Mouse (Mus musculus): ENCODE measurements around the gene Vamp2.

The Vamp2 gene

GRCm38 (mm10) chr11:69088103-69088855 lies at the start of gene Vamp2:
Vamp2 (plus strand) TSS chr11:69088490.
- DNase-seq (ENCODE audit: low spot score), result peak; percentile 94

DNA sequence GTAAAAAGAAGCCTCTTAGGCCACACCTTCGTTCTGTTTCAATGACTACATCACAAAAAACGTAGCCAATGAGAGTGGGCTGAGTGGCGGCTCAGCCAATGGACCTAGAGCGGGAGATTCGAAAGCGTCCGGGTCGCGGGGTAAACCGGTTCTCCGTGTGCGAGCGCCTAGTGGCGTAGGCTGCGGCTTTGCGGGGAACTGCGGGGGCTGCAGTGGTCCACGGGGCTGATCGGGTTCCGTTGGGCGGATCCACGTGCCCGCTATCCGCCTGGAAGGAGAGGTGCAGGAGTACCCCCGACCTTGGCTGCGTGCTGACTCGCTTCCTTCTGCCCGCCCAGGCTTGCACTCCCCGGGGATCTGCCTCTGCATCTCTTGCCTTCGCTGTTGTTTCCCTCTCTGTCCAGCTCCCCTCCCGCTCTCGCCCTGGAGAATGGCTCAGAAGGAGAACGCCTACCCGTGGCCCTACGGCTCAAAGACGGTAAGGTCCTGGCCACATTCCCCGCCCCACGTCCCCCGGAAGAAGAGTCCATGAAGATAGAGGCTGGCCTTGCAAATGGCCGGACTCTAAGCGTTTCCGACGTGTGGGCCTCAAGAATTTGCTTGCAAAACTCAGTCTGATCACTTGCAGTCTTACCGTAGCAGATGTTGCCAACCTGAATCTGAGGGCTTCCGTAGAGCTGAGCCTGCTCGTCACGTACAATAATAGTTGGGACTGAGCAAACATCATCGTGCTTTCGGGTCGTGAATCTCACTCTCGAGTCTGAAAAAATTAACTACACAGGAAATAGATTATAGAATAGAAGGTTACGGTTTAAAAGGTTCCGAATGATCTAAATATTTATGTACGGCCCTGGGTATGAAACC lies 42.5 kb upstream of the Vamp2 start, which contains the start of gene Aurkb:
Gene Aurkb, plus strand, starts transcription at position 117 of the 864 bp plus-strand sequence.
- DNase-seq (ENCODE audit: low spot score), result peak; percentile 97

- DNase-seq (ENCODE audit: low spot score), result no peak
Observed at GRCm38 (mm10) chr11:69046395-69046774, 41.9 kb upstream of the Vamp2 start.

DNA sequence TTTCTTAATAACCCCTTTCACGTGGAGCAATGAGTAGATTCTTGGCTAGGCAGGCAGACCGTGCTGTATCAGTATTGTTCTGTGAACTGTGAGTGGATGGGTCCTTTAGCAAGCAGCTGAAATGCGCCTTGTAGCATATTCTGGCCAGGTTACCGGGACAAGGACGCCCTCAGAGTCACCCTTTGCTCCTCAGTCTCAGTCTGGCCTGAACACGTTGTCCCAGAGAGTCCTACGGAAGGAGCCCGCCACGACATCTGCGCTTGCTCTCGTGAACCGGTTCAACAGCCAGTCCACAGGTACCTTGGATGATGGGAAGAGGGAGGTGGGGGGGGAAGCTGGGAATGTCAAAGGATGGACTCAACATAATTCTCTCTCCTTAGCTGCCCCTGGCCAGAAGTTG lies 40.7 kb upstream of the Vamp2 start:
- no peak for DNase-seq (ENCODE audit: low spot score)

- no peak for DNase-seq (ENCODE audit: low spot score)
Observed at GRCm38 (mm10) chr11:69048151-69048550, 40.1 kb upstream of the Vamp2 start.

DNA sequence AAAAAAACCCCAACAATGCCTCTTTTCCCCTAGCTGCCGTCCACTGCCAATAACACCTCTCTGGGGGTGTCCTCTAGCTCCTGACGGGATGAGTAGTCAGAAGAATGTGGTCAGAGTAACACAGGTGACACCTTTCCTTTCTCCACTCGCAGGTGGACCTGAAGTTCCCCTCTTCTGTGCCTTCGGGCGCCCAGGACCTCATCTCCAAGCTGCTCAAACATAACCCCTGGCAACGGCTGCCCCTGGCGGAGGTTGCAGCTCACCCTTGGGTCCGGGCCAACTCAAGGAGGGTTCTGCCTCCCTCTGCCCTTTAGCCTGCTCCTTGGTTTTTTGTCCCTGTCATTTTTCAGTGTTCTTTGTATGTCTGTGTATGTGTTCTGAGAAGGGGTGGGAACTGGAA lies 37.5 kb upstream of the Vamp2 start:
- no peak for DNase-seq (ENCODE audit: low spot score)

DNA sequence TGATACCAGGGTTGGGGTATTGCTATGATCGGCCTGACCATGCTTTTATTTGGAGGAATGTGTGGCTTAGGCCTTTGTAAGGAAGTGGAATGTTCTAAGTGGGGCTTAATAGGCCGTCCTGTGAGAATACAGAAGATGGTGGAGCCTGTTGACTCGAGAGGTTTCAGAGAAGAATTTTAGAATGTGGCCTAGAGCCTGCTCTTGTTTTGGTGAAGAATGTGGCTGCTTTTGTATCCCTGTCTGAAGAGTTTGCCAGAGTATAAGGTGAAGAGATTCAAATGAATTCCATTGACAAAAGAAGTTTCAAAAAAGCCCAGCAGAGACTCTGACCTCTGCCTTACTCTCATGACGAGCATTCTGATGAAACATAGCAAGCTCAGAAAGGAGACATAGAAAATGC lies 36.5 kb upstream of the Vamp2 start:
- no peak for DNase-seq (ENCODE audit: low spot score)

DNA sequence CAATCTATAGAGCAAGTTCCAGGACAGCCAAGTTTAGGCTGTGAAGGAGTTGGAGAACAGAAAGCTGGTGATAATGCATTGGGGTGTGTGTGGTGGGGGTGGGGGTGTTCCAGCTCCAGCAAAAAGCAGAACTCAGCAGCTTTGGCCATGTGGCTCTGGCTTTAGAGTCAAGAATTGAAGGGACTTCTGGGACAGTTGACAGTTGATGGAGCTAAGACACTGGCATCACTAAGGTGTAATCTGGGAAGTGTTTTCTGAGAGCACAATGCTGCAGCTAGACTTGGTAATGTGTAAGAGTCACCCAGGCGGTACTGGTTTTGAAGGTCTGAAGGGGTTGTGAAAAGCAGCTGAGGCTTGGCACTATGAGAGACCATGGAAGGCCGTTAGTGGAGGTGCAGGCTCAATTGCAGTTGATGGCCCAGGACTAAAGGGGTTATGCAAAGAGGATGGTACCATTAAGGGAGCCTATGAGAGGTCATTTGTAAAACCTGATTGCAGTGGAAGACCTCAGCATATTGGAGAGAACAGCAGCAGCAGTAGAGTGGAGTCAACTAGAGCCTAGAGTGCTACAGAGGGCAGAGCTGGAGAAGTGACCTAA lies 35.4 kb upstream of the Vamp2 start:
- DNase-seq (ENCODE audit: low spot score), result no peak

- no peak for DNase-seq (ENCODE audit: low spot score)
Observed at GRCm38 (mm10) chr11:69053848-69054247, 34.4 kb upstream of the Vamp2 start.

- DNase-seq (ENCODE audit: low spot score), result no peak
Observed at GRCm38 (mm10) chr11:69058265-69058664, 30.0 kb upstream of the Vamp2 start.

- DNase-seq (ENCODE audit: low spot score), result no peak
Observed at GRCm38 (mm10) chr11:69058729-69059356, 29.4 kb upstream of the Vamp2 start.

DNA sequence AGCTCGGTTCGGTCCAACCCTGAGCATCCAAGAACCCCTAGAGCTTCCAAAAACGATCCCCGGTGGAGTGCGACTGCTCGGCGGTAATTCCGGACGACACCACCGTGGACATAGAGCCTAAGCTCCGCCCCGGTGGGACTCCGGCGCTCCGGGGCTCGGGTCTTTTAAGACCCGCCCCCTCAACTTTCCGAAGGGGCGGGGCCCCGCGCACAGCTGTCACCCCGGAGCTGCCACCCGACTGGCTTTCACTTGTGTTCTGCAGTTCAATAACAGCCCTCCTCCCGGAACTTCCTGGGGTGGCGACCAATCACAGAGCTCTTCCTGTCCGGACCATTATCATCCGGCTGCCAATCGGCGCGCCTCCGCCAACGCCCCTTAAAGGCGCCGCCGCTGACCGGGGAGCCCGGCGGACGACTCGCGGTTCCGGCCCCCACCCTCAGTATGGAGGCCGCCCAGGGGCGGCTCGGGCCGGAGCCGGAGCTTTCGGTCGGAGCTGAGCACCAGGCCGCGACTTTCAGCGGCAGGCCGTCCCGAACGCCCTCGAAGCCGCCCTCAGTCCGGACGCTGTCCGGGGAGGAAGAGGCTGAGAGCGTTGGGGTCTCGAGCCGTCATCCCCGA lies 28.8 kb upstream of the Vamp2 start, which contains the start of gene Borcs6:
Gene Borcs6, plus strand, starts transcription at position 361 of the 618 bp plus-strand sequence.
- peak; percentile 98 for DNase-seq (ENCODE audit: low spot score)

- peak; percentile 65 for DNase-seq (ENCODE audit: low spot score)
Observed at GRCm38 (mm10) chr11:69059975-69060411, 28.3 kb upstream of the Vamp2 start.

- peak; percentile 41 for DNase-seq (ENCODE audit: low spot score)
Observed at GRCm38 (mm10) chr11:69060448-69061254, 27.6 kb upstream of the Vamp2 start.

DNA sequence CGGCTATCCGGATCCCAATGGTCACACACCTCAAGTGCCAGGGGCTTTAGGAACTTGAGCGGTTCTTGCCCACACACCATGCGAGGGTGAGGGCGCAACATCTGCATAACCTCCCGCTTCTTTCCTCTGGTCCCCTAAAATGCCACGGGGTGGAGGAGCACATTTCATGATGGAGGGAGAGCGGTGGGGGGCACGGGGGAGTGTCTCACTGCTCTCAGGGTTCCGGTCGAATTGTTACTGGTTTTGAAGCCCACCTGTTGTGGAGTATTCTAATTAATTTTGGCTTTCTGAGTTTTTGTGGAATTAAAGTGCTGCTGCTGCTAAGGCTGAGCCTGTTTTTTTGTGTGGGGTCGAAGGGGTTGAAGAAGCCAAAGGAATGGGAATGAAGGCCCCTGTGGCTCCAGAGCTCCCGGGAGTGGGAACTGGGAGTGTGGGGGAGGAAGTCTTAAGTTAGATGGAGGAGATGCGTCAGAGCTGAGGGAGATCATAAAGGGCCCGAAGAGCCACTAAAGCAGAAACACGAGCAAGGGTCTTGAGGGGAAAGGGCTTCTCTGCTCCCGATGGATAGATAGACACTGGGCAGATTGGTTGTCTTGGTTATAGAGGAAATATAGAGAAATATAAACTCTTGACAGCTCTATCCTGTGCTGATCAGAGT lies 26.9 kb upstream of the Vamp2 start:
- DNase-seq (ENCODE audit: low spot score), result peak; percentile 36

GRCm38 (mm10) chr11:69062194-69062760 lies 26.0 kb upstream of the Vamp2 start:
- DNase-seq (ENCODE audit: low spot score), result peak; percentile 87

DNA sequence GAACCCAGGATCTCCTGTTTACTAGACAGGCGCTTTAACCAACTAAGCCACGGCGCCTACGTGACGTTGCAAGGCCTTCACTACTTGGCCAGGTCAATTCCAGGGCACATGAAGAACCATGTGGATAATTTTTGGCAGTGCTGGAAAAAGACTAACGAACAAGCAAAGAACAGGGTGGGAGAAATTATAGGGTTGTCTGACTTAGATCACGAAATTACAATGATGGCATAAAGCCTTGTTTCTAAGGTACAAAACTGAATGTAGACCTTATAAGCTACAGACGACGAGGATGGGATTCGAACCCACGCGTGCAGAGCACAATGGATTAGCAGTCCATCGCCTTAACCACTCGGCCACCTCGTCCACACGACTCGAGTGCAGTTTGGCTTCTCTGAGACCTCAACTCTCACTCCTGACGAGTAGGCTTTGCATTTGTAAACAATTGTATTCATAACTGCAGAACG lies 25.5 kb upstream of the Vamp2 start:
- peak; percentile 97 for DNase-seq (ENCODE audit: low spot score)

- peak; percentile 84 for DNase-seq (ENCODE audit: low spot score)
Observed at GRCm38 (mm10) chr11:69063413-69064201, 24.7 kb upstream of the Vamp2 start.
